Mouse (Mus musculus) intestine, embryonic 15.5 days (tissue): ENCODE data around the gene Bap1. TPM values are rescaled to one million over a fixed set of nuclear protein-coding genes. Genes with fewer than 3 reads are reported as not detected.
A peak's percentile ranks its signal among the peaks of the same experiment; 100 is the strongest.

ENCODE experiments used
- ATAC-seq: fragments of 200-750 bp; cut with Nextera tagmentation; 2 replicates; pipeline ENCODE4 v1.8.0; 2017; ENCODE audit warnings: moderate TSS enrichment, moderate library complexity
- H3K27ac ChIP-seq: fragments of 300-500 bp; sonication (generic); 2 replicates; pipeline ENCODE4 v1.5.1; 2015; ENCODE audit warnings: mild to moderate bottlenecking, inconsistent platforms
- H3K27me3 ChIP-seq: fragments of 300-500 bp; sonication (generic); replicated peaks from 2 replicates; pipeline ENCODE4 v1.6.1; 2015; ENCODE audit warnings: inconsistent platforms
- H3K36me3 ChIP-seq: fragments of 300-500 bp; sonication (generic); 2 replicates; pipeline ENCODE4 v1.6.1; 2015; ENCODE audit warnings: inconsistent platforms
- H3K4me1 ChIP-seq: fragments of 300-500 bp; sonication (generic); replicated peaks from 2 replicates; pipeline ENCODE4 v1.6.1; 2015; ENCODE audit warnings: inconsistent platforms
- H3K4me2 ChIP-seq: fragments of 300-500 bp; sonication (generic); replicated peaks from 2 replicates; pipeline ENCODE4 v1.6.1; 2015; ENCODE audit warnings: mild to moderate bottlenecking, inconsistent platforms
- H3K4me3 ChIP-seq: fragments of 300-500 bp; sonication (generic); replicated peaks from 2 replicates; pipeline ENCODE4 v1.5.1; 2015; ENCODE audit warnings: inconsistent platforms
- H3K9ac ChIP-seq: fragments of 300-500 bp; sonication (generic); 2 replicates; pipeline ENCODE4 v1.6.1; 2015; ENCODE audit warnings: inconsistent platforms
- H3K9me3 ChIP-seq: fragments of 300-500 bp; sonication (generic); 2 replicates; pipeline ENCODE4 v1.6.1; 2016; ENCODE audit warnings: inconsistent platforms
- WGBS: fragments of 180-500 bp; shearing (Covaris S2); methylation state at CpG from one replicate; pipeline ENCODE4 v1.1.7; 2015; 5-methylcytosine and 5-hydroxymethylcytosine counted together
- polyA plus RNA-seq: library from polyadenylated mRNA; unstranded; fragments of >200 nt; fragmentation: Nextera tagmentation; extraction: Ambion mirVana; gene quantifications from 2 replicates; pipeline ENCODE4 v1.2.1, GENCODE M21; 2015

Bap1 gene
- polyA plus RNA-seq, 1 experiment from 2014 or later: 64.0 TPM

DNA sequence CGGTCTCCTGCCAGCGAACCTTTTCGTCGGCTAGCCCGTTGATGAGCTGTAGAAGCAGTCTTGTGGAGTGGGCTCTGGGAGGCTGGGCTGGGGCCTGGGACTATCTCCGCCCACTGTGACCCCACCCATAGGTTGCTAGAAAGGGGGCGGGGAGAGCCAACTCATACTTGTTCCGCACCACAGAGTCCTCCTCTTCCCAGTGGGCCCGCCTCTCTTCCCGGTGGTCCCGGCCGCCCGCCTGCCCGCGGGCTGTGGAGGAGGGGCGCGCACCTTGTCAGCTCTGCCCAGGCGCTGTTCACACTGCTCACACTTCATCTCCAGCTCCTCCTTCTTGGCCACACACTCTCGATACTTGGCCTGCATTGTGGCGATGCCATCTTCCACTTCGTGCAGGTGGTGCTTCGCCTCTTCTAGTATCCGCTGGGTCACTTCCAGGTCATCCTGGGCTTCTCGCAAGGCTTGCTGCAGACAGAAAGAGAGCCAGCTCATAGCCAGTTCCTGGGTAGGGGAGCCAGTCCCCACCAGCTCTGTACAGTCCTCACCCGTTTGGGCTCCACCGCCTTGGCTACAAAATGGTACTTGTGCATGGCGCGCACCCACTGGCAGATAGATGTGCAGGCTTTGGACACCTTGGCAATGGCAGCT, 18.3 kb downstream of the Bap1 start:
- Histone ChIP-seq H3K36me3 (no peaks in the 10 kb centered on the region), H3K4me3 (peak overlapping the region; percentile 35), H3K9me3 (no peaks in the 10 kb centered on the region), H3K27ac (no peak overlapping the region), H3K9ac (peak overlapping the region; percentile 44), H3K4me2 (peak overlapping the region; percentile 71), H3K4me1 (peaks cover 10% of the 10 kb centered on the region; the same call in 1 of the 2 replicates), H3K27me3 (no peaks in the 10 kb centered on the region)
- peak; percentile 87 for ATAC-seq
- WGBS: 14% methylated on average over 28 of the region's 28 CpGs

DNA sequence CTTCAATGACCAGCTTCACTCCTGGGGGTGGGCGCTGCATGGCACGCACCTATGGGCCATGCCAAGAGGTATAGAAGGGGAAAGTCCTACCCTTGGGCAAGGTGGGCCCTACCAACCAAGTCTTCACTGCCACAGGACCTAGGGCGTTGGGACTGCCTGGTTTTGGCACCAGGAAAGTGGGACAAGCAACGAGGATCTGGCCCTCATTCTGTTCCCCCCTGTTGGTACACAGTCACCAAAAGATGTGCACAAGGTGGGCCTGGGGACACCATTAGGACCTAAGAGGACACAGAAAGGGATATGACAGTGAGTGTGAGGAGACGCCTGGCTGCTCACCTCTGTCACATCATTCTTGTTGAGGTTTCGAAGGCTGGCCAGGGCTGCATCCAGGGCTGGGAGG, 19.9 kb downstream of the Bap1 start:
- Histone ChIP-seq H3K4me2 (no peak overlapping the region), H3K9ac (no peak overlapping the region), H3K27me3 (no peaks in the 10 kb centered on the region), H3K27ac (no peak overlapping the region), H3K9me3 (no peaks in the 10 kb centered on the region), H3K36me3 (no peaks in the 10 kb centered on the region), H3K4me1 (peaks cover 10% of the 10 kb centered on the region; the same call in 1 of the 2 replicates), H3K4me3 (no peak overlapping the region)
- 89% methylated on average over 6 of the region's 6 CpGs for WGBS
- no peak for ATAC-seq

DNA sequence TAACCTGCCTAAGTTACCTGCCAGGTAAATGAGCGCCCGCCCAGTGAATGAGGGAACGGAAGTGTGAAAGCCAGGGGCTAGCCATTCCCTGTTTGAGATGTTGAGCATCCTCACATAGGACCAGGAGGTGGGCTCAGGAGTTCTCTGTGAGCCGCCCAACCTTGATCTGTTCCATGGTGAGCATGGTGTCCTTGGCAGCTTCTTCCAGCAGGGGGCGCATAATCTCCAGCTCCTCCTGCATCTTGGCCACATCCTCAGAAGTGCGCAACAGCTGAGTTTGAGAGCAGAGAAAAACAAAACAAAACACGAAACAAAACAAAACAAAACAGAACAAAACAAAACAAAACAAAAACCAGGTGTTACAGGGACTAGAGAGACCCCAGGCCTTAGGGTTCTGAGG, 20.9 kb downstream of the Bap1 start:
- 0 out of 2 replicates have a peak, but pooled peaks have one; percentile 55 for ATAC-seq
- Histone ChIP-seq H3K36me3 (no peaks in the 10 kb centered on the region), H3K4me2 (no peak overlapping the region), H3K4me3 (no peak overlapping the region), H3K9ac (no peak overlapping the region), H3K4me1 (peaks cover 10% of the 10 kb centered on the region; the same call in 1 of the 2 replicates), H3K9me3 (no peaks in the 10 kb centered on the region), H3K27me3 (no peaks in the 10 kb centered on the region), H3K27ac (no peak overlapping the region)
- WGBS: 25% methylated on average over 7 of the region's 7 CpGs

DNA sequence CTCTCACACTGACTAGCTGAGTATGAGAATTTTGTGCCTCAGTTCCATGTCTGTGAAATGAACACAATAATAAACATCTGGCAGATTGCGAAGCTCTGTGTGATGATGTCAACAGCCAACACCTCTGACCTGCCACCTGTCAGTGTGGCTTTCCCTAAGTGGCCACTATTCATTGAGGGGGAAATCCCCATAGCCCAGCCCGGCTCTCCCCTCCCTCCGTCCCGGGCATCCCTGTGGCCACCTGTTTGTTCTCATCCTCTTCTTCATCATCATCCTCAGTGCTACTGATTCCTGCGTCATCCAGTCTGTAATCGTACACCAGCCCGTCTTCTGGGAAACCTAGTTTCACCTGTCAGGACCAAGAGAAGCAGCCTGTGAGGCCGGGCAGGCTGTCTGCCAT, 34.5 kb downstream of the Bap1 start:
- no peaks in the 10 kb centered on the region for H3K36me3 ChIP-seq
- no peaks in the 10 kb centered on the region for H3K27me3 ChIP-seq
- no peak overlapping the region for H3K9ac ChIP-seq
- no peak overlapping the region for H3K27ac ChIP-seq
- ATAC-seq: no peak
- no peaks in the 10 kb centered on the region for H3K9me3 ChIP-seq
- no peak overlapping the region for H3K4me2 ChIP-seq
- 80% methylated on average over 8 of the region's 8 CpGs for WGBS
- H3K4me3 ChIP-seq: no peak overlapping the region
- H3K4me1 ChIP-seq: no peaks in the 10 kb centered on the region

Other genes starting within 250 kb of the Bap1 start
- gene Spcs1, start 249.8 kb upstream of the Bap1 start, polyA plus RNA-seq: 411 and 423 TPM in 2 replicates
- gene Pbrm1, start 232.3 kb upstream of the Bap1 start, polyA plus RNA-seq: 97.1 and 106 TPM in 2 replicates
- gene Gnl3, start 232.3 kb upstream of the Bap1 start, polyA plus RNA-seq: 127 and 151 TPM in 2 replicates
- 90.1 TPM in 2 replicates for gene Smim4, start 122.5 kb upstream of the Bap1 start, polyA plus RNA-seq
- 261 and 315 TPM in 2 replicates for gene Nt5dc2, start 120.4 kb upstream of the Bap1 start, polyA plus RNA-seq
- 32.3 and 32.5 TPM in 2 replicates for gene Stab1, start 82.8 kb upstream of the Bap1 start, polyA plus RNA-seq
- 3.3 and 6.4 TPM in 2 replicates for gene Tnnc1, start 43.1 kb upstream of the Bap1 start, polyA plus RNA-seq
- 280 and 297 TPM in 2 replicates for gene Nisch, start 34.5 kb upstream of the Bap1 start, polyA plus RNA-seq
- 0.91 and 0.96 TPM in 2 replicates for gene Sema3g, start 33.6 kb upstream of the Bap1 start, polyA plus RNA-seq
- gene Phf7, start 133 bp upstream of the Bap1 start, polyA plus RNA-seq: 10.6 and 11.9 TPM in 2 replicates
- gene Dnah1, start 72.4 kb downstream of the Bap1 start, polyA plus RNA-seq: 3.6 and 3.7 TPM in 2 replicates
- 34.9 and 36.5 TPM in 2 replicates for gene Capn7, start 85.2 kb downstream of the Bap1 start, polyA plus RNA-seq
- gene Sh3bp5, start 184.6 kb downstream of the Bap1 start, polyA plus RNA-seq: 18.1 and 20.6 TPM in 2 replicates
- 19.9 and 21.4 TPM in 2 replicates for gene Eaf1, start 242.9 kb downstream of the Bap1 start, polyA plus RNA-seq
- 52.9 and 54.1 TPM in 2 replicates for gene Mettl6, start 243.6 kb downstream of the Bap1 start, polyA plus RNA-seq